Mouse (Mus musculus) embryonic fibroblast, embryonic 13.5 days (primary cell): Measurements from ENCODE around the gene Il10rb. TPM values are rescaled to one million over a fixed set of nuclear protein-coding genes. Genes with fewer than 3 reads are reported as not detected.
A peak's percentile ranks its signal among the peaks of the same experiment; 100 is the strongest.

Experiments
- H3K27ac ChIP-seq: 2 replicates; pipeline ENCODE4 v1.5.1; 2012; ENCODE audit warnings: low read length, control low read depth, inconsistent platforms; ENCODE audit not compliant: insufficient read depth
- H3K4me1 ChIP-seq: 2 replicates; pipeline ENCODE4 v1.6.1; 2011; ENCODE audit warnings: low read length; ENCODE audit not compliant: control insufficient read depth, insufficient read depth
- H3K4me3 ChIP-seq: 2 replicates; pipeline ENCODE4 v1.5.1; 2011; ENCODE audit warnings: mild to moderate bottlenecking, control low read depth, low read length; ENCODE audit not compliant: insufficient read depth
- CTCF ChIP-seq: IDR thresholded peaks from 2 replicates; pipeline ENCODE4 v1.5.1; 2011; ENCODE audit warnings: mild to moderate bottlenecking, control low read depth, low read length, moderate library complexity, borderline replicate concordance; ENCODE audit not compliant: insufficient read depth
- POLR2A ChIP-seq: IDR thresholded peaks from 2 replicates; pipeline ENCODE4 v1.6.1; 2011; ENCODE audit warnings: low read depth, mild to moderate bottlenecking, control low read depth, low read length, moderate library complexity
- polyA plus RNA-seq: library from polyadenylated mRNA; stranded (reverse); fragments of >200 nt; gene quantifications from 2 replicates; pipeline ENCODE4 v1.2.4, GENCODE M21; 2011; ENCODE audit warnings: low read depth; ENCODE audit not compliant: missing spikeins, insufficient read length

Il10rb gene
- 29.0 and 34.6 TPM in 2 replicates for polyA plus RNA-seq

- Histone ChIP-seq H3K4me3 (peak within 1 kb of the TSS; percentile 51), H3K27ac (peak within 1 kb of the TSS; percentile 84), H3K4me1 (peaks cover 5% of the 10 kb centered on the region; the same call in 1 of the 2 replicates)
- TF ChIP-seq POLR2A (peak; percentile 63), CTCF (no peak)
These were observed at the start of gene Il10rb for GRCm38 (mm10) chr16:91405640-91406584. Il10rb (plus strand) TSS chr16:91406164.

- Histone ChIP-seq H3K4me1 (peaks cover 10% of the 10 kb centered on the region; the same call in 1 of the 2 replicates), H3K4me3 (no peak overlapping the region), H3K27ac (no peak overlapping the region)
- no peak for TF ChIP-seq POLR2A
- TF ChIP-seq CTCF, result no peak
These were observed 49.0 kb upstream of the Il10rb start for GRCm38 (mm10) chr16:91356760-91357525.

- H3K27ac ChIP-seq, result no peak overlapping the region
- H3K4me3 ChIP-seq, result no peak overlapping the region
- no peak for TF ChIP-seq CTCF
- TF ChIP-seq POLR2A, result no peak
- H3K4me1 ChIP-seq, result peaks cover 11% of the 10 kb centered on the region; the same call in 1 of the 2 replicates
These were observed 48.5 kb upstream of the Il10rb start for GRCm38 (mm10) chr16:91357526-91357900.

- TF ChIP-seq POLR2A, result no peak
- no peak for TF ChIP-seq CTCF
- H3K4me1 ChIP-seq, result peaks cover 9% of the 10 kb centered on the region
- no peak overlapping the region for H3K4me3 ChIP-seq
- H3K27ac ChIP-seq, result no peak overlapping the region
These were observed 47.4 kb upstream of the Il10rb start for GRCm38 (mm10) chr16:91358555-91358954.

GRCm38 (mm10) chr16:91359531-91359930, 46.4 kb upstream of the Il10rb start:
- Histone ChIP-seq H3K27ac (no peak overlapping the region), H3K4me1 (peaks cover 12% of the 10 kb centered on the region), H3K4me3 (no peak overlapping the region)
- TF ChIP-seq CTCF (no peak), POLR2A (no peak)

GRCm38 (mm10) chr16:91360162-91360561, 45.8 kb upstream of the Il10rb start:
- Histone ChIP-seq H3K4me3 (no peak overlapping the region), H3K27ac (no peak overlapping the region)
- no peak for TF ChIP-seq POLR2A

GRCm38 (mm10) chr16:91362006-91362405, 44.0 kb upstream of the Il10rb start:
- Histone ChIP-seq H3K4me3 (no peak overlapping the region), H3K4me1 (peaks cover 12% of the 10 kb centered on the region), H3K27ac (no peak overlapping the region)
- no peak for TF ChIP-seq CTCF
- TF ChIP-seq POLR2A, result no peak

More at GRCm38 (mm10) chr16:91360162-91360561, 45.8 kb upstream of the Il10rb start:
- H3K4me1 ChIP-seq, result peaks cover 12% of the 10 kb centered on the region

- H3K4me3 ChIP-seq, result no peak overlapping the region
- H3K4me1 ChIP-seq, result peaks cover 12% of the 10 kb centered on the region
- TF ChIP-seq POLR2A (no peak), CTCF (no peak)
- peak overlapping the region; percentile 75 for H3K27ac ChIP-seq
These were observed 43.2 kb upstream of the Il10rb start for GRCm38 (mm10) chr16:91362616-91363272.

- H3K4me3 ChIP-seq, result no peak overlapping the region
- H3K27ac ChIP-seq, result peak overlapping the region; percentile 75
- TF ChIP-seq CTCF (no peak), POLR2A (no peak)
- peaks cover 12% of the 10 kb centered on the region for H3K4me1 ChIP-seq
These were observed 42.5 kb upstream of the Il10rb start for GRCm38 (mm10) chr16:91363483-91363882.

GRCm38 (mm10) chr16:91366567-91366966, 39.4 kb upstream of the Il10rb start:
- H3K4me1 ChIP-seq, result peaks cover 12% of the 10 kb centered on the region
- TF ChIP-seq POLR2A, result no peak
- no peak for TF ChIP-seq CTCF
- no peak overlapping the region for H3K27ac ChIP-seq
- no peak overlapping the region for H3K4me3 ChIP-seq
